Mouse (Mus musculus) ES-CJ7 (cell line): ENCODE results near the gene Psmd12.

Experiments used
- DNase-seq: peaks from one replicate; pipeline ENCODE4 v3.0.0; 2011; ENCODE audit warnings: low read depth, low spot score

Gene Psmd12

GRCm38 (mm10) chr11:107510362-107511269, 31.3 kb downstream of the Psmd12 start:
- DNase-seq = peak; percentile 98

GRCm38 (mm10) chr11:107511954-107512353, 32.7 kb downstream of the Psmd12 start:
- DNase-seq = peak; percentile 85

DNA sequence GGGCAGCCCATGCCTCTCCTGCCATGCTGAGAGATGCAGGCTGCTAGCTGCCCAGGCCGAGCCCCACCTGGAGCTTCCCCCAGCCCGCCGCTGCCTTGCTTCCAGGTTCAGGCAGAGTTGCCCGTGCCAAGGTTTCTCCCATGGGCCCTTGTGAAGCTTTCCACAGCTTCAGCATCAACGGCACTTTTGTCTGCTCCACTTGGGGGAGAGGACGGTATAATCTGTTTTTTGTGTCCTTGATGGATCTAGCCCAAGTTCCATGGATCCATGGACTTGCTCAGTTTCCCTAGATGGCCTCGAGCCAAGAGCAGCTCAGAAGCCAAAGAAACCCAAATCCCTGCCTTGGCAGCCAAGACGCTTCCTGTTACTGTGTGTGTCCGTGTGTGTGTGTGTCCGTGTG, 33.8 kb downstream of the Psmd12 start:
- DNase-seq = no peak

- DNase-seq = peak; percentile 55
Observed at GRCm38 (mm10) chr11:107516387-107516786, 37.1 kb downstream of the Psmd12 start.

GRCm38 (mm10) chr11:107518645-107519429, 39.6 kb downstream of the Psmd12 start:
- DNase-seq = no peak

DNA sequence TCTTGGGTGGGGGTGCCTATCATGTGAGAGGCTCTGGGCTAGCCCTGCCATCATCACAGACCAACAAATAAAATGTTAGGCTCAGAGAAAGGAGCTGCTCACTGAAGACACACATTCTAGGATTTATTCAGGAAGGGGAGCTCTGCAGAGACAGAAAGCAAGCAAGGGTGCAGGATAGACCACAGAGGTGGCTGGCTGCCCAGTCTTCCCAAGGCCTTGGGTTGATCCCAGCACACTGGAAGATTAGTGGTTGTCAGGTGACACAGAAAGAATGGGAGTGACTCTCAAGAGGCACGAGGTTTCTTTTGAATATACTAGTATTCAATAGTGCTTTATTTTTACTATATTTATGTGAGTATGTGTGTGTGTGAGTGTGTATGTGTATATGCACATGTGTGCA, 41.9 kb downstream of the Psmd12 start:
- DNase-seq = no peak

- no peak for DNase-seq
Observed at GRCm38 (mm10) chr11:107524966-107525365, 45.7 kb downstream of the Psmd12 start.

GRCm38 (mm10) chr11:107527632-107528031, 48.3 kb downstream of the Psmd12 start:
- DNase-seq = peak; percentile 47

DNA sequence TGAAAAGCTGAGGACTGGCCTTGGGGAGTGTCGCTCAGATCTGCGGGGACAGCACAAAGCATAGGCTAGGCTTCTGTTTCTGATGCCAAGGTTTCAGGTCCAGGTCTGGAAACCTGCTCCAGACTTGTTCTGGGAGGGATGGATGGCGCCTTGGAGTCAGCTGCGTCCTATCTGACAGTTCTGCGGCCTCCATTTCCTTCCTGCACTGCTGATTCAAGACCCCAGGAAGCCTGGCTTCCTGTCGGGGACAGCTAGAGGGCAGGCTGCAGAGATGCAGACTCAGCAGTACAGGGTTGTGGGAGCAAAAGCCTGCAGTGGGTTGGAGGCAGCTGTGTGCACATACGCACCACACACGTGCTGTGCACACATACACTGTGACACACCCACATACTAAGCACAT, 50.0 kb downstream of the Psmd12 start:
- DNase-seq = peak; percentile 59

- DNase-seq = peak; percentile 82
Observed at GRCm38 (mm10) chr11:107531445-107531844, 52.2 kb downstream of the Psmd12 start.

DNA sequence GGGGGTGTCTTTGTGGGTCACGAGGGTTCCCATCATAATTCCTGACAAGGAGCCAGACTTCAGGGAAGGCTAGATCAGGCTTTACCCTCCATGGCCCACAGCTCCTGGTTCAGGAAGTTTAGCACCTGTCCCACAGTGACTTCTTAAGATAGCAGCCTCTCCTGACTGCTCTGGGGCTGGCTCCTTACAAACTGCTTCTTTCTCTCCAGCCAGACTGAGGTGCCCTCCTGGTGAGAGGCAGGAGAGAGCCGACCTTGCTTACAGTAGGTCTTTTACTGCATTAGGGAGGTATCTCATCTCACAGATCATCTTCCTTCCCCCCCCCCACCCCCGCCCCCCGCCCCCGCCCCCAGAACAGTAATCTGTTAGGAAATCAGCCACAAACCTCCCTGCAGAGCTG, 53.0 kb downstream of the Psmd12 start:
- peak; percentile 88 for DNase-seq

GRCm38 (mm10) chr11:107538994-107539393, 59.7 kb downstream of the Psmd12 start:
- peak; percentile 93 for DNase-seq

- DNase-seq = peak; percentile 60
Observed at GRCm38 (mm10) chr11:107540339-107540738, 61.1 kb downstream of the Psmd12 start.

DNA sequence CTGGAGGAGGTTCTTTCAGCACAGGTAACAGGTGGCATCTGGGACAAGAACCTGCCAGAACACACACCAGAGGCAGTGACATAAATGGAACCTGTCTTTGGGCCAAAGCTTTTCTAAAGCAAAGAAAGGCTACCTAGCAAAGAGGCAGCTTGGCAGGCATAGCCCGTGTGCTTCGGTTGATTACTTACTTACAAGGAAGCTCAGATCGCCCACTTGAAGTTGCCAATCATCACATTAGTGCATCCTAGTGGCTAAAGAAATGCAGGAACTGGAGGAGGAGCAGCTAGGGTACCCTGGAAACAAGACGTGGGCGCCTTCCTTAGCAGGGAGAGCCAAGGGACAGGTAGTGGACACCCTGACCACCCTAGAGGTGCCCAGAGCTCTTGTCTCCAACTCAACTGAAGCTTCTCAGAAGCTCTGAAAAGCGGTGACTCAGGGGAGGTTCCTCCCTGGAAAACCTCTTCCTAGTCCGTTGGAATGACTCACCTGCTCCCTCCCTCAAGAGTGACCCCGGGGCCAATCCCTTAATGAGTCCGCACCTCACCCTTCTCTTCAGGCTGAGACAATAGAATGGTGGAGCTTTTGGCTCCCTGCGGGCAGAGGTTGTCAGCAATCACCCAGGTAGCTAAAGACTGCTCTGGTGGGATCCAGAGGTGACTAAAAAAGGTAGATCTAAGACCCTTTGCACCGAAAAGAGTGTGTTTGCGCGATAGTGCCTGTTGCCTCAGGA, 66.6 kb downstream of the Psmd12 start:
- DNase-seq = peak; percentile 67

DNA sequence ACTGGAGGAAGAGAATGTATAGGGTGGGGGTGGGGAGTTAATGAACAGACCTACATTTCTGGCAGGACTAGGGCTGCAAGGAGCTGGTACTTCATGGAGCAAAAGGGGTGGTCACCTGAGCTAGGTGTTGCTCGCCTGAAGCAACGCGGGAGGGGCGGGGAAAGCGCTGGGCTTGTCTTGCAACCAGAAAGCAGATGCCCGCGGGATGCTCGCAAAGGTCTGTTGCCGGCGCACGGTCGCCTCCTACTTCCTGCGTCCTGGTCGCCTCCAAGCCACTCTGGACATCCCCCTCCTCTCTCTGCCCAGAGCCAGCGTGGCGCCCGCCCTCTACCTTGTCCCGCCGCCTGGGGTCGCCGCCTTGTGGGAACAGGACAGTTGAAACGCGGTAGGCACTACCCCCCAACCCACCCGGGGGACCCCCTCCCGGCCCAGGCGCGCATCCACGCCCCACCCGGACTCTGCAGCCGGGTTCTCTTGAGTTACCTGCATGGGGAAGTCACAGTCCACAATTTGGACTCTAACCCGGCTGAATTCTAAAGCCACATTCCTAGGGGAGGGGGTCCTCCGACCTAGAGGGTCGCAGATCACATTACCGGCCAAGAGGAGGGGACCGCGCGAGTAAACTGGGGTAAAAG, 67.5 kb downstream of the Psmd12 start:
- DNase-seq = peak; percentile 90

DNA sequence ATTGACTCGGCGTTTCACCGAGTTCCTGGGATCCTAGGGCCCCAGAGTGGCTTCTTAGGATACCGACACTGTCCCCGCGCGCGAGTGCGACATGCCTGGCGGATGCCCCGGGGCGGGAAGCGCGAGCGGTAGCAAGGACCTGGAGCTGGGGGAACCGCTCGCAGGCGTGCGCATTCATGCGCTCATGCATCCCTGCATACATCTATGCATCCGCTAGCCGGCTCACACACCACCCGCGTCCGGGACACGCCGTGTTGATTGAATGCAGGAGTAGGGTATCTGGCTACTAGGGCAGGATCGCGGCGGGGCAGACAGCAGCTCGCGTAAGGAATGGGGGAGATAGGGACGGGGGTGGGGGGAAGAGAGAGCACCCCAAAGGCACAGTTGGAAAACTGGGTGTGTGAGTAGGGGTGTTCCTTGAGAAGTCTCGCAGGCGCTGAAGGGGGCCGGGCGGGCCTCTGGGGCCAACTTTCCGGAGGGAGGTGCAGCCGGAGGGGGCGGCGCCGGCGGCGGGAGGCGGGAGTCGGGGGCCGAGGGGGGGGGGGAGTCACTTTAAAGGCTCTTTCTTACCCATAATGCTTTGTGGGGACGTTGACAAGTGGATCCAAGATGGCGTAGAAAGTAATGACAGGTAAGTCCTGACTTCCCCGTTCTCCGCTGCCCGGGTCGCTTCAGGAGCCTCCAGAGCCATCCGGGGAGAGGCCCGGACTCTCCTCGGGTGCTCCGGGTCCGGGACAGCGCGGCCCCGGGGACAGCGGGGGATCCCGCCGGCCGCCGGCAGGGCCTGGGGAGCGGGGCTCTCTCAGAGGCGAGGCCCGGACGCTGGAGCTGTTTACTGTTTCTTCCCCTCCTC, 68.3 kb downstream of the Psmd12 start, which contains the start of gene Helz:
TSS of gene Helz (plus strand) at position 580 of the 853 bp plus-strand sequence.
- peak; percentile 88 for DNase-seq

DNA sequence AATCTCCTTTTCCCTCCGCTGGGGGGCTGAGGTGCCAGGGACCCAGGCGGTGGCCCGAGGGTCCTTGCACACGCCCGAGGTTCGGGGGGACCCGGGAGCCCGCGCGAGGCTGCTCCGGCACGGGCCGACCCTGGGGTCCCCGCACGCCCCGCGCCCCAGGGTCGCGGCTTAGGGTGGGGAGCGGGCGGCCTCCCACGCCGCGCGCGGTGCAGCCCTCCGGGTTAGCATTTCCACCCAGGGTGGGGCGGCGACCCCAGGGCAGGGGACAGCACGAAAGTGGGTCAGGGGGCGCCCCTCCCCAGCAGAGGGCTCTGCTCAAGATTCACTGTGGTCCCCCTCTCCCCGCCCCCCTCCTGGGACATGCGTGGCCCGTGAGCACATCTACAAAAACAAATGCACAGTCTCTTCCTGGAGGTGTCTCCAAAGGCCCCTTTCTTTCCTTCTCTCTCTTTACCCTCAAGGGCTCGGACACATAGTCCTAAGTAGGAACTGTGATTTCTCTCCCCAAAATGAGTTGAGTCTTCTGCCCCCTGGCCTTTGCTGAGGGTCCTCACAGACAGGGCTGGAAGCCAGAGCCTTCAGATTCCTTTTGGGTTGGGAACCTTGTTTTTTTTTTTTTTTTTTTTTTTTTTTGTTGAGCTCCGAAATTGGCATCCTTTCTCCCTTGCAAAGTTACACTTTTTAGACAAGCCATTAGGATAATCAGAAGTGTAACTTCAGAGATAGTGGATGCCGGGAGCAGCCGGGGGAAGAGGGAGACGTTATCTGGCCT, 69.1 kb downstream of the Psmd12 start:
- no peak for DNase-seq
